Comparison of ENCODE assay signal across 8 mouse cellular contexts in genomic region chr11:50358950-50359861, GRCm38 (mm10). TPM values are rescaled to one million over a fixed set of nuclear protein-coding genes. Genes with fewer than 3 reads are reported as not detected.
DNase-seq lines count a peak whose midpoint lies in the region; ATAC-seq and TF ChIP-seq lines count a peak whose summit lies in the region.

No protein-coding gene starts in this region.

- peak overlapping the region; percentile 42 for H3K9ac ChIP-seq in limb, embryonic 15.5 days
- H3K9ac ChIP-seq in midbrain, embryonic 14.5 days (replicated peaks; ENCODE audit: low read length) = peak overlapping the region; percentile 60

- H3K27me3 ChIP-seq in kidney, adult 2 months (replicated peaks; ENCODE audit: control insufficient read depth, insufficient read depth, low read length) = no peaks in the 10 kb centered on the region
- H3K27me3 ChIP-seq in limb, embryonic 15.5 days = no peaks in the 10 kb centered on the region
- H3K27me3 ChIP-seq in midbrain, embryonic 14.5 days (ENCODE audit: control insufficient read depth, insufficient read depth, low read length) = no peaks in the 10 kb centered on the region

- TF ChIP-seq CTCF in kidney, adult 2 months (conservative IDR thresholded peaks at IDR 0.05; ENCODE audit: insufficient read depth, insufficient read length, low read depth, low read length) = no peak

- 0 out of 2 replicates have a peak, but pooled peaks have one; percentile 48 for ATAC-seq in limb, embryonic 15.5 days (ENCODE audit: insufficient number of reproducible peaks, low FRiP score, low TSS enrichment, low read depth)
- ATAC-seq in midbrain, embryonic 14.5 days (ENCODE audit: low FRiP score, low TSS enrichment) = peak; percentile 58; the same call in 1 of the 2 replicates

- H3K36me3 ChIP-seq in kidney, adult 2 months (ENCODE audit: control insufficient read depth, insufficient read depth, low read length) = no peaks in the 10 kb centered on the region
- H3K36me3 ChIP-seq in limb, embryonic 15.5 days = no peaks in the 10 kb centered on the region
- no peaks in the 10 kb centered on the region for H3K36me3 ChIP-seq in midbrain, embryonic 14.5 days (ENCODE audit: control insufficient read depth, insufficient read depth, low read length)

- no peak for TF ChIP-seq POLR2A in kidney, adult 2 months (IDR thresholded peaks at IDR 0.05; ENCODE audit: low read depth, low read length)

- H3K4me1 ChIP-seq in kidney, adult 2 months (ENCODE audit: control insufficient read depth, insufficient read depth, low read length) = peaks cover 16% of the 10 kb centered on the region
- peaks cover 8% of the 10 kb centered on the region for H3K4me1 ChIP-seq in limb, embryonic 15.5 days
- H3K4me1 ChIP-seq in midbrain, embryonic 14.5 days (ENCODE audit: control insufficient read depth, insufficient read depth, low read length) = no peaks in the 10 kb centered on the region

- peak overlapping the region; percentile 6; the same call in 1 of the 2 replicates for H3K27ac ChIP-seq in kidney, adult 2 months (ENCODE audit: insufficient read depth, low read depth, low read length)
- no peak overlapping the region for H3K27ac ChIP-seq in limb, embryonic 15.5 days
- peak overlapping the region; percentile 64 for H3K27ac ChIP-seq in midbrain, embryonic 14.5 days (replicated peaks; ENCODE audit: low read depth, low read length)

- no peaks in the 10 kb centered on the region for H3K9me3 ChIP-seq in limb, embryonic 15.5 days
- H3K9me3 ChIP-seq in midbrain, embryonic 14.5 days (ENCODE audit: control insufficient read depth, low read length) = no peaks in the 10 kb centered on the region

- peak; percentile 20 for DNase-seq in ovary, postnatal 10 days (ENCODE audit: low spot score)
- no peak for DNase-seq in ovary, adult 18-20 months (ENCODE audit: low spot score)
- DNase-seq in embryo, embryonic 10 days (ENCODE audit: low spot score) = peak; percentile 83
- peak; percentile 36 to 57 for DNase-seq in heart, adult 18-20 months
- peak; percentile 54 for DNase-seq in kidney, adult 2 months
- peak; percentile 75 for DNase-seq in midbrain, embryonic 14.5 days
- peak; percentile 67 for DNase-seq in testis, postnatal 10 days (ENCODE audit: low spot score)

- H3K4me2 ChIP-seq in limb, embryonic 15.5 days = peak overlapping the region; percentile 90
- H3K4me2 ChIP-seq in midbrain, embryonic 14.5 days (ENCODE audit: low read length) = peak overlapping the region; percentile 78

- WGBS in kidney, adult 2 months = 4% methylated on average over 74 of the region's 74 CpGs
- 1% methylated on average over 74 of the region's 74 CpGs for WGBS in limb, embryonic 15.5 days
- 2% methylated on average over 74 of the region's 74 CpGs for WGBS in midbrain, embryonic 14.5 days

- H3K4me3 ChIP-seq in kidney, adult 2 months (ENCODE audit: insufficient read depth, low read depth, low read length) = peak overlapping the region; percentile 83
- H3K4me3 ChIP-seq in limb, embryonic 15.5 days = peak overlapping the region; percentile 58
- H3K4me3 ChIP-seq in midbrain, embryonic 14.5 days (replicated peaks; ENCODE audit: low read depth, low read length) = peak overlapping the region; percentile 50

RNA-seq across cellular contexts. Expression of gene Cby3, which starts 4.9 kb away (rescaled TPM):
- not detected for total RNA-seq in heart, adult 18-20 months (2021)
- polyA plus RNA-seq in kidney, adult 2 months (2012; rRNA removed) = 1.3 TPM in 2 replicates
- polyA plus RNA-seq in limb, embryonic 15.5 days (2015; fragmentation: Nextera tagmentation; extraction: Ambion mirVana) = 0.37 TPM in 1 of 2 replicates, not detected in the other
- 0.32 and 0.77 TPM in 2 replicates for polyA plus RNA-seq in midbrain, embryonic 14.5 days (2014; fragmentation: Nextera tagmentation; extraction: Ambion mirVana)

RNA-seq across cellular contexts. Expression of gene Hnrnph1, which starts 17.6 kb away (rescaled TPM):
- 10 to 100 TPM; 97.0 to 99.6 TPM for total RNA-seq in heart, adult 18-20 months (2021)
- polyA plus RNA-seq in kidney, adult 2 months (2012; rRNA removed) = 40.2 and 65.0 TPM in 2 replicates
- 370 and 395 TPM in 2 replicates for polyA plus RNA-seq in limb, embryonic 15.5 days (2015; fragmentation: Nextera tagmentation; extraction: Ambion mirVana)
- 539 and 584 TPM in 2 replicates for polyA plus RNA-seq in midbrain, embryonic 14.5 days (2014; fragmentation: Nextera tagmentation; extraction: Ambion mirVana)

RNA-seq across cellular contexts. Expression of gene Canx, which starts 33.7 kb away (rescaled TPM):
- 100 to 1,000 TPM; 311 to 325 TPM for total RNA-seq in heart, adult 18-20 months (2021)
- polyA plus RNA-seq in kidney, adult 2 months (2012; rRNA removed) = 84.1 and 118 TPM in 2 replicates
- polyA plus RNA-seq in limb, embryonic 15.5 days (2015; fragmentation: Nextera tagmentation; extraction: Ambion mirVana) = 293 and 330 TPM in 2 replicates
- polyA plus RNA-seq in midbrain, embryonic 14.5 days (2014; fragmentation: Nextera tagmentation; extraction: Ambion mirVana) = 181 and 232 TPM in 2 replicates
